Comparison of ENCODE assay signal across 7 mouse cellular contexts in genomic region chr2:76647441-76647869, GRCm38 (mm10). TPM values are rescaled to one million over a fixed set of nuclear protein-coding genes. Genes with fewer than 3 reads are reported as not detected.
DNase-seq lines count a peak whose midpoint lies in the region; ATAC-seq and TF ChIP-seq lines count a peak whose summit lies in the region.

No protein-coding gene starts in this region.

- peak; percentile 77 for DNase-seq in left cerebral cortex, postnatal 4 days
- DNase-seq in left cerebral cortex, adult 9 months (ENCODE audit: low spot score in 2 of 2): no peak
- DNase-seq in forebrain, embryonic 14.5 days (ENCODE audit: low spot score): peak; percentile 68
- no peak for DNase-seq in liver, embryonic 14.5 days (ENCODE audit: low read depth in 3 of 3, low spot score in 3 of 3)
- peak; percentile 18 for DNase-seq in splenic B cell, adult 2 months (ENCODE audit: low read depth, low spot score)
- no peak for DNase-seq in spleen, postnatal 10 days (ENCODE audit: low spot score in 2 of 2)

- peak overlapping the region; percentile 97 for H3K4me3 ChIP-seq in bone marrow macrophage, adult 2 months (ENCODE audit: insufficient read depth, low read length)
- peak overlapping the region; percentile 80 for H3K4me3 ChIP-seq in forebrain, embryonic 14.5 days (ENCODE audit: low read depth, low read length)
- peak overlapping the region; percentile 58 to 78 for H3K4me3 ChIP-seq in liver, embryonic 14.5 days (ENCODE audit: insufficient read depth in 1 of 2, low read depth in 2 of 2, low read length in 2 of 2)

- no peak for TF ChIP-seq POLR2A in bone marrow macrophage, adult 2 months (IDR thresholded peaks at IDR 0.05; ENCODE audit: borderline replicate concordance, low read depth, low read length)

- H3K36me3 ChIP-seq in forebrain, embryonic 14.5 days (ENCODE audit: control insufficient read depth, insufficient read depth, low read length): peaks cover 12% of the 10 kb centered on the region
- no peaks in the 10 kb centered on the region for H3K36me3 ChIP-seq in liver, embryonic 14.5 days (replicated peaks; ENCODE audit: control insufficient read depth, insufficient read depth, low read depth)
- no peaks in the 10 kb centered on the region for H3K36me3 ChIP-seq in splenic B cell, adult 2 months (ENCODE audit: control insufficient read depth, insufficient read depth, low read length, poor library complexity, severe bottlenecking)

- no peak for TF ChIP-seq EP300 in liver, embryonic 14.5 days (IDR thresholded peaks at IDR 0.05; ENCODE audit: low read depth)

- peak overlapping the region; percentile 58 for H3K27ac ChIP-seq in bone marrow macrophage, adult 2 months (ENCODE audit: insufficient read depth, low read depth, low read length)
- H3K27ac ChIP-seq in forebrain, embryonic 14.5 days (ENCODE audit: low read depth, low read length): peak overlapping the region; percentile 90
- H3K27ac ChIP-seq in liver, embryonic 14.5 days: no peak overlapping the region

- H3K4me2 ChIP-seq in forebrain, embryonic 14.5 days (ENCODE audit: low read length): peak overlapping the region; percentile 50
- peak overlapping the region; percentile 78 for H3K4me2 ChIP-seq in liver, embryonic 14.5 days (ENCODE audit: low read depth)

- H3K9me3 ChIP-seq in forebrain, embryonic 14.5 days (replicated peaks; ENCODE audit: control insufficient read depth, low read length): no peaks in the 10 kb centered on the region
- no peaks in the 10 kb centered on the region for H3K9me3 ChIP-seq in liver, embryonic 14.5 days (ENCODE audit: control insufficient read depth, low read length)

- peak; percentile 67 for ATAC-seq in forebrain, embryonic 14.5 days
- peak; percentile 14 for ATAC-seq in liver, embryonic 14.5 days (ENCODE audit: insufficient read depth)

- no peaks in the 10 kb centered on the region for H3K27me3 ChIP-seq in forebrain, embryonic 14.5 days (replicated peaks; ENCODE audit: control insufficient read depth, insufficient read depth, low read length)
- no peaks in the 10 kb centered on the region for H3K27me3 ChIP-seq in liver, embryonic 14.5 days (ENCODE audit: control insufficient read depth, insufficient read depth, low read length)
- H3K27me3 ChIP-seq in splenic B cell, adult 2 months (ENCODE audit: control insufficient read depth, insufficient read depth, low read length, poor library complexity, severe bottlenecking): no peaks in the 10 kb centered on the region

- under 1% methylated on average over 31 of the region's 32 CpGs for WGBS in forebrain, embryonic 14.5 days
- WGBS in liver, embryonic 14.5 days (ENCODE audit: insufficient replicate concordance): 1% methylated on average over 30 of the region's 32 CpGs

- H3K4me1 ChIP-seq in bone marrow macrophage, adult 2 months (ENCODE audit: control insufficient read depth, insufficient read depth, low read length): peaks cover 13% of the 10 kb centered on the region
- H3K4me1 ChIP-seq in forebrain, embryonic 14.5 days (ENCODE audit: control insufficient read depth, insufficient read depth, low read length): peaks cover 11% of the 10 kb centered on the region
- peaks cover 3 to 14% of the 10 kb centered on the region in 2 experiments; a peak in 3 of 4 replicates for H3K4me1 ChIP-seq in liver, embryonic 14.5 days (replicated peaks; ENCODE audit: control insufficient read depth in 2 of 2, insufficient read depth in 2 of 2, low read length in 1 of 2)

- no peak for TF ChIP-seq CTCF in bone marrow macrophage, adult 2 months (IDR thresholded peaks at IDR 0.05; ENCODE audit: low read depth, low read length)
- no peak for TF ChIP-seq CTCF in liver, embryonic 14.5 days (IDR thresholded peaks at IDR 0.05; ENCODE audit: low read depth)

- intact Hi-C loops in left cerebral cortex, postnatal 4 days (cut with DNase I): no loop called here

- H3K9ac ChIP-seq in forebrain, embryonic 14.5 days (ENCODE audit: low read length): peak overlapping the region; percentile 85
- peak overlapping the region; percentile 24 for H3K9ac ChIP-seq in liver, embryonic 14.5 days (replicated peaks)

RNA-seq across cellular contexts. Expression of gene Prkra, which starts 0.4 kb away (rescaled TPM):
- total RNA-seq in left cerebral cortex, postnatal 4 days (2021): 10 to 100 TPM; 55.8 to 55.9 TPM
- polyA plus RNA-seq in bone marrow macrophage, adult 2 months (2012; ENCODE audit: insufficient read depth, insufficient read length, missing spikeins): 41.1 and 49.4 TPM in 2 replicates
- 109 and 112 TPM in 2 replicates for polyA plus RNA-seq in forebrain, embryonic 14.5 days (2014; fragmentation: Nextera tagmentation; extraction: Ambion mirVana)
- polyA plus RNA-seq in liver, embryonic 14.5 days (2012; rRNA removed): 3.9 and 6.5 TPM in 2 replicates
- 6.5 and 9.6 TPM in 2 replicates for polyA plus RNA-seq in liver, embryonic 14.5 days (2014; fragmentation: Nextera tagmentation; extraction: Ambion mirVana)

RNA-seq across cellular contexts. Expression of gene Pjvk, which starts 0.8 kb away (rescaled TPM):
- under 1 TPM; 0.40 to 0.84 TPM for total RNA-seq in left cerebral cortex, postnatal 4 days (2021)
- 0.84 and 0.97 TPM in 2 replicates for polyA plus RNA-seq in bone marrow macrophage, adult 2 months (2012; ENCODE audit: insufficient read depth, insufficient read length, missing spikeins)
- polyA plus RNA-seq in forebrain, embryonic 14.5 days (2014; fragmentation: Nextera tagmentation; extraction: Ambion mirVana): 0.38 and 2.1 TPM in 2 replicates
- polyA plus RNA-seq in liver, embryonic 14.5 days (2012; rRNA removed): not detected in 2 replicates
- polyA plus RNA-seq in liver, embryonic 14.5 days (2014; fragmentation: Nextera tagmentation; extraction: Ambion mirVana): not detected in 2 replicates

RNA-seq across cellular contexts. Expression of gene Fkbp7, which starts 25.5 kb away (rescaled TPM):
- 1 to 10 TPM; 6.5 to 6.7 TPM for total RNA-seq in left cerebral cortex, postnatal 4 days (2021)
- 8.0 and 10.2 TPM in 2 replicates for polyA plus RNA-seq in bone marrow macrophage, adult 2 months (2012; ENCODE audit: insufficient read depth, insufficient read length, missing spikeins)
- polyA plus RNA-seq in forebrain, embryonic 14.5 days (2014; fragmentation: Nextera tagmentation; extraction: Ambion mirVana): 12.1 and 13.2 TPM in 2 replicates
- polyA plus RNA-seq in liver, embryonic 14.5 days (2012; rRNA removed): 1.3 and 2.5 TPM in 2 replicates
- 4.2 and 4.8 TPM in 2 replicates for polyA plus RNA-seq in liver, embryonic 14.5 days (2014; fragmentation: Nextera tagmentation; extraction: Ambion mirVana)

RNA-seq across cellular contexts. Expression of gene Plekha3, which starts 27.6 kb away (rescaled TPM):
- total RNA-seq in left cerebral cortex, postnatal 4 days (2021): 10 to 100 TPM; 21.2 to 23.5 TPM
- polyA plus RNA-seq in bone marrow macrophage, adult 2 months (2012; ENCODE audit: insufficient read depth, insufficient read length, missing spikeins): 21.5 and 24.1 TPM in 2 replicates
- 5.6 and 5.7 TPM in 2 replicates for polyA plus RNA-seq in forebrain, embryonic 14.5 days (2014; fragmentation: Nextera tagmentation; extraction: Ambion mirVana)
- 3.0 and 3.9 TPM in 2 replicates for polyA plus RNA-seq in liver, embryonic 14.5 days (2012; rRNA removed)
- 3.1 and 3.6 TPM in 2 replicates for polyA plus RNA-seq in liver, embryonic 14.5 days (2014; fragmentation: Nextera tagmentation; extraction: Ambion mirVana)

Comparison
In these comparisons a context has a peak if more than half of its experiments do, and no peak if none do; other contexts are left out.
1. DNase-seq: peak in left cerebral cortex, postnatal 4 days (single experiment), forebrain, embryonic 14.5 days (single experiment) and splenic B cell, adult 2 months (single experiment); none in left cerebral cortex, adult 9 months (0 of 2), liver, embryonic 14.5 days (0 of 3) and spleen, postnatal 10 days (0 of 2).
2. Peak in every context shown above with its lines, with median percentiles within 50 percentile points of each other: H3K4me3 ChIP-seq.